Mouse (Mus musculus) layer of hippocampus, postnatal 25 days (tissue): ENCODE measurements around the gene Nps. TPM values are rescaled to one million over a fixed set of nuclear protein-coding genes. Genes with fewer than 3 reads are reported as not detected.
"Not testable (repeated sequence)": the region's sequence is repeated elsewhere in the genome, so short reads cannot be mapped to it uniquely, and the experiment has no call there.

Experiments used
- DNase-seq, 2 experiments: peaks; one replicate each; pipeline ENCODE4 v3.0.0; 2022; ENCODE audit warnings: mixed read lengths in 2 of 2, low spot score in 1 of 2; ENCODE audit errors: extremely low spot score in 1 of 2
- total RNA-seq, 2 experiments: library from RNA; stranded (reverse); gene quantifications; 2 replicates each; pipeline ENCODE4 v1.2.3; 2021

Gene Nps
- total RNA-seq = not detected

- DNase-seq = not testable (repeated sequence)
These were observed at the start of gene Nps for GRCm38 (mm10) chr7:135258053-135258753. Gene Nps (plus strand): TSS chr7:135258703.

GRCm38 (mm10) chr7:135208947-135209567 is 49.4 kb upstream of the Nps start:
- DNase-seq = no peak

- DNase-seq = no peak
These were observed 48.2 kb upstream of the Nps start for GRCm38 (mm10) chr7:135210296-135210695.

- DNase-seq = no peak
These were observed 47.7 kb upstream of the Nps start for GRCm38 (mm10) chr7:135210831-135211230.

- DNase-seq = no peak
These were observed 46.0 kb upstream of the Nps start for GRCm38 (mm10) chr7:135212505-135212904.

GRCm38 (mm10) chr7:135221475-135221874 is 37.0 kb upstream of the Nps start:
- no peak for DNase-seq

GRCm38 (mm10) chr7:135226021-135226420 is 32.5 kb upstream of the Nps start:
- DNase-seq = no peak

- no peak for DNase-seq
These were observed 21.4 kb upstream of the Nps start for GRCm38 (mm10) chr7:135237152-135237551.

GRCm38 (mm10) chr7:135239441-135239840 is 19.1 kb upstream of the Nps start:
- no peak for DNase-seq

GRCm38 (mm10) chr7:135240006-135240405 is 18.5 kb upstream of the Nps start:
- DNase-seq = no peak

- no peak for DNase-seq
These were observed 17.9 kb upstream of the Nps start for GRCm38 (mm10) chr7:135240636-135241035.

- DNase-seq = no peak
These were observed 14.2 kb upstream of the Nps start for GRCm38 (mm10) chr7:135244171-135244880.

- no peak for DNase-seq
These were observed 12.1 kb upstream of the Nps start for GRCm38 (mm10) chr7:135246386-135246785.

- DNase-seq = no peak
These were observed 5.3 kb upstream of the Nps start for GRCm38 (mm10) chr7:135253249-135253648.

GRCm38 (mm10) chr7:135254423-135254822 is 4.1 kb upstream of the Nps start:
- DNase-seq = no peak

GRCm38 (mm10) chr7:135271011-135271410 is 12.5 kb downstream of the Nps start:
- no peak for DNase-seq

- DNase-seq = no peak
These were observed 24.7 kb downstream of the Nps start for GRCm38 (mm10) chr7:135283212-135283611.

GRCm38 (mm10) chr7:135289976-135290375 is 31.5 kb downstream of the Nps start:
- DNase-seq = no peak

GRCm38 (mm10) chr7:135291646-135292236 is 33.2 kb downstream of the Nps start:
- no peak for DNase-seq

GRCm38 (mm10) chr7:135294498-135294897 is 36.0 kb downstream of the Nps start:
- no peak for DNase-seq

GRCm38 (mm10) chr7:135304496-135304895 is 46.0 kb downstream of the Nps start:
- no peak for DNase-seq
